Mouse (Mus musculus): ENCODE measurements at regions not wholly inside any gene's neighbourhood (a gene's known extent, or its start where the extent isn't known, plus 50 kb on each side); places are given as distances from the start of the nearest gene placed in this dataset.

GRCm38 (mm10) chr6:31202594-31202993 is 195.9 kb upstream of the Mkln1 start:
- no peak for DNase-seq

GRCm38 (mm10) chr6:31204434-31204833 is 194.1 kb upstream of the Mkln1 start:
- no peak for DNase-seq

GRCm38 (mm10) chr6:31204839-31205238 is 193.7 kb upstream of the Mkln1 start:
- no peak for DNase-seq

- DNase-seq, result no peak
Measured at GRCm38 (mm10) chr6:31206106-31206505, 192.4 kb upstream of the Mkln1 start.

- DNase-seq, result no peak
Measured at GRCm38 (mm10) chr6:31207231-31207630, 191.3 kb upstream of the Mkln1 start.

GRCm38 (mm10) chr6:31208224-31208623 is 190.3 kb upstream of the Mkln1 start:
- no peak for DNase-seq

GRCm38 (mm10) chr6:31209411-31210139 is 189.0 kb upstream of the Mkln1 start:
- no peak for DNase-seq

- no peak for DNase-seq
Measured at GRCm38 (mm10) chr6:31210209-31210714, 188.3 kb upstream of the Mkln1 start.

- no peak for DNase-seq
Measured at GRCm38 (mm10) chr6:31211091-31211490, 187.4 kb upstream of the Mkln1 start.

- DNase-seq, result no peak
Measured at GRCm38 (mm10) chr6:31211616-31212015, 186.9 kb upstream of the Mkln1 start.

- no peak for DNase-seq
Measured at GRCm38 (mm10) chr6:31212080-31212479, 186.5 kb upstream of the Mkln1 start.

GRCm38 (mm10) chr6:31212694-31213093 is 185.8 kb upstream of the Mkln1 start:
- DNase-seq, result no peak

- DNase-seq, result no peak
Measured at GRCm38 (mm10) chr6:31213161-31213560, 185.4 kb upstream of the Mkln1 start.

GRCm38 (mm10) chr6:31215661-31216060 is 182.9 kb upstream of the Mkln1 start:
- DNase-seq, result no peak

- DNase-seq, result peak; percentile 86
Measured at GRCm38 (mm10) chr6:31216206-31217059, 182.1 kb upstream of the Mkln1 start.

GRCm38 (mm10) chr6:31217060-31217541 is 181.4 kb upstream of the Mkln1 start:
- peak; percentile 61 for DNase-seq

GRCm38 (mm10) chr6:31217641-31218138 is 180.8 kb upstream of the Mkln1 start:
- peak; percentile 54 for DNase-seq

- DNase-seq, result peak; percentile 60
Measured at GRCm38 (mm10) chr6:31218139-31218750, 180.3 kb upstream of the Mkln1 start.

GRCm38 (mm10) chr6:31218880-31219279 is 179.7 kb upstream of the Mkln1 start:
- no peak for DNase-seq

GRCm38 (mm10) chr6:31219736-31220135 is 178.8 kb upstream of the Mkln1 start:
- peak; percentile 16 for DNase-seq

- DNase-seq, result peak; percentile 72
Measured at GRCm38 (mm10) chr6:31220184-31220931, 178.2 kb upstream of the Mkln1 start.

- no peak for DNase-seq
Measured at GRCm38 (mm10) chr6:31221490-31221889, 177.0 kb upstream of the Mkln1 start.
